Mouse (Mus musculus): ENCODE data around the gene Phf2. TPM values are rescaled to one million over a fixed set of nuclear protein-coding genes. Genes with fewer than 3 reads are reported as not detected.

Gene Phf2
- total and polyA plus RNA-seq, 3 experiments = 12.9 to 33.9 (median 30.0) TPM

- 25% methylated on average over 3 of the region's 3 CpGs for WGBS
- Histone ChIP-seq H3K4me3 (no peak overlapping the region), H3K4me1 (ENCODE audit: control insufficient read depth, insufficient read depth, low read length) (peaks cover 12% of the 10 kb centered on the region), H3K9ac (ENCODE audit: low read depth, low read length) (no peak overlapping the region), H3K36me3 (ENCODE audit: control insufficient read depth, insufficient read depth, low read length) (no peaks in the 10 kb centered on the region), H3K27ac (no peak overlapping the region), H3K79me2 (replicated peaks; ENCODE audit: control insufficient read depth, insufficient read depth, low read length) (peaks cover 12% of the 10 kb centered on the region), H3K27me3 (ENCODE audit: control insufficient read depth, insufficient read depth, low read length) (no peaks in the 10 kb centered on the region)
- TF ChIP-seq CTCF (IDR thresholded peaks at IDR 0.05) (no peak), POLR2A (IDR thresholded peaks at IDR 0.05; ENCODE audit: insufficient read depth, low read depth, low read length) (no peak), EP300 (IDR thresholded peaks at IDR 0.05; ENCODE audit: insufficient read depth, low read depth, low read length) (no peak)
- intact Hi-C loops (cut with DNase I) = no loop called here
- no peak for DNase-seq
Observed at GRCm38 (mm10) chr13:48849155-48849554, 21.8 kb downstream of the Phf2 start.

DNA sequence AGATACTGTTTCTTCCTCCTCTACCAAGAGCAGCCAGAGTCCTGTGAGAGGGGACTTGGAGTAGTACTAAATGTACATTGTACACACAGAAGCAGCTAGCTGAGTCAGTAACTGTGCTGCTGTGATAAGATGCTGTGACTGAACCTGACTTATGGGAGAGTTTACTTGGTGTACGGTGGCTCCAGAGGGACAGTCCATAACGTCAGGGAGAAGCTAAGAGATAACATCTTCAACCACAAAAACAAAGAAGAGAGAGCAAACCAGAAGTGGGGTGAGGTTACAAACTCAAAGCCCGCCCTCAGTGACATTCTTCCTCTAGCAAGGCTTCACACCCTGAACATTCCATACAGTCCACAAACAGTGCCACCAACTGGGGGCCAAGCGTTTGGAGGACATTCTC is 25.6 kb downstream of the Phf2 start:
- Histone ChIP-seq H3K79me2 (replicated peaks; ENCODE audit: control insufficient read depth, insufficient read depth, low read length) (peaks cover 9% of the 10 kb centered on the region), H3K9ac (ENCODE audit: low read depth, low read length) (no peak overlapping the region), H3K36me3 (ENCODE audit: control insufficient read depth, insufficient read depth, low read length) (no peaks in the 10 kb centered on the region), H3K4me3 (no peak overlapping the region), H3K4me1 (ENCODE audit: control insufficient read depth, insufficient read depth, low read length) (peaks cover 14% of the 10 kb centered on the region), H3K27me3 (ENCODE audit: control insufficient read depth, insufficient read depth, low read length) (no peaks in the 10 kb centered on the region), H3K27ac (no peak overlapping the region)
- 41% methylated on average over 4 of the region's 4 CpGs for WGBS
- intact Hi-C loops (cut with DNase I) = no loop called here
- DNase-seq = no peak
- TF ChIP-seq EP300 (IDR thresholded peaks at IDR 0.05; ENCODE audit: insufficient read depth, low read depth, low read length) (no peak), POLR2A (IDR thresholded peaks at IDR 0.05; ENCODE audit: insufficient read depth, low read depth, low read length) (no peak), CTCF (IDR thresholded peaks at IDR 0.05) (no peak)

DNA sequence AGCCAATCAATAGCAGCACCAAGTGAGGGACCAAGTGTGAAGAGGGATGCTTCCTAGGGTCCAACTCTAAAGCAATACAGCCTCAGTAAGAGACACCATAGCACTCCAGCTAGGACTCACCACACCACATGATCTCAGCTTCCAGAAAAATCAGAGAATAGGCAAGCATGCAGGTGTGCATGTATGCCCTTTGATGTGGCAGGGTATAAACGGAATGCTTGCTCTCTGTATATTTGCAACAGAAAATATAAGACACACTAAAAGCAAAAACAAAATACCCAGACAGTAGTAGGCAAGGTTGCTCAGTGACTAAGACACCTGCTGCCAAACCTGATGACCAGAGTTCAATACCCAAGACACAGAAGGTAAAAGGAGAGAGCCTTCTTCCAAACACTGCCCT is 27.4 kb downstream of the Phf2 start:
- Histone ChIP-seq H3K27me3 (ENCODE audit: control insufficient read depth, insufficient read depth, low read length) (no peaks in the 10 kb centered on the region), H3K27ac (no peak overlapping the region)

GRCm38 (mm10) chr13:48841905-48842592 is 28.9 kb downstream of the Phf2 start:
- H3K4me1 ChIP-seq (ENCODE audit: control insufficient read depth, insufficient read depth, low read length) = peaks cover 10% of the 10 kb centered on the region
- peaks cover 7% of the 10 kb centered on the region for H3K79me2 ChIP-seq (replicated peaks; ENCODE audit: control insufficient read depth, insufficient read depth, low read length)
- no peak overlapping the region for H3K27ac ChIP-seq
- H3K27me3 ChIP-seq (ENCODE audit: control insufficient read depth, insufficient read depth, low read length) = no peaks in the 10 kb centered on the region
- TF ChIP-seq EP300 (IDR thresholded peaks at IDR 0.05; ENCODE audit: insufficient read depth, low read depth, low read length) = no peak
- no peak for TF ChIP-seq CTCF (IDR thresholded peaks at IDR 0.05)
- intact Hi-C loops (cut with DNase I) = no loop called here
- H3K9ac ChIP-seq (ENCODE audit: low read depth, low read length) = no peak overlapping the region
- no peaks in the 10 kb centered on the region for H3K36me3 ChIP-seq (ENCODE audit: control insufficient read depth, insufficient read depth, low read length)
- DNase-seq = no peak
- WGBS = 46% methylated on average over 5 of the region's 5 CpGs
- H3K4me3 ChIP-seq = no peak overlapping the region

More for the DNA sequence above, 27.4 kb downstream of the Phf2 start:
- TF ChIP-seq POLR2A (IDR thresholded peaks at IDR 0.05; ENCODE audit: insufficient read depth, low read depth, low read length) (no peak), EP300 (IDR thresholded peaks at IDR 0.05; ENCODE audit: insufficient read depth, low read depth, low read length) (no peak), CTCF (IDR thresholded peaks at IDR 0.05) (no peak)
- Histone ChIP-seq H3K79me2 (replicated peaks; ENCODE audit: control insufficient read depth, insufficient read depth, low read length) (peaks cover 7% of the 10 kb centered on the region), H3K36me3 (ENCODE audit: control insufficient read depth, insufficient read depth, low read length) (no peaks in the 10 kb centered on the region), H3K4me3 (no peak overlapping the region), H3K9ac (ENCODE audit: low read depth, low read length) (no peak overlapping the region), H3K4me1 (ENCODE audit: control insufficient read depth, insufficient read depth, low read length) (peaks cover 10% of the 10 kb centered on the region)
- DNase-seq = no peak
- WGBS = 84% methylated on average over 1 of the region's 1 CpGs
- intact Hi-C loops (cut with DNase I) = no loop called here

- 59% methylated on average over 2 of the region's 2 CpGs for WGBS
- no peak for TF ChIP-seq POLR2A (IDR thresholded peaks at IDR 0.05; ENCODE audit: insufficient read depth, low read depth, low read length)
- no peak for TF ChIP-seq CTCF (IDR thresholded peaks at IDR 0.05)
- H3K9ac ChIP-seq (ENCODE audit: low read depth, low read length) = no peak overlapping the region
- DNase-seq = no peak
- H3K36me3 ChIP-seq (ENCODE audit: control insufficient read depth, insufficient read depth, low read length) = no peaks in the 10 kb centered on the region
- H3K4me3 ChIP-seq = no peak overlapping the region
- no peak overlapping the region for H3K27ac ChIP-seq
- H3K4me1 ChIP-seq (ENCODE audit: control insufficient read depth, insufficient read depth, low read length) = peaks cover 10% of the 10 kb centered on the region
- no peaks in the 10 kb centered on the region for H3K27me3 ChIP-seq (ENCODE audit: control insufficient read depth, insufficient read depth, low read length)
- peaks cover 4% of the 10 kb centered on the region for H3K79me2 ChIP-seq (replicated peaks; ENCODE audit: control insufficient read depth, insufficient read depth, low read length)
- intact Hi-C loops (cut with DNase I) = loop anchor here (5.0 kb wide), 1 partner anchor 159 kb away; no protein-coding TSS in a partner anchor
Observed at GRCm38 (mm10) chr13:48838284-48838683, 32.6 kb downstream of the Phf2 start.

DNA sequence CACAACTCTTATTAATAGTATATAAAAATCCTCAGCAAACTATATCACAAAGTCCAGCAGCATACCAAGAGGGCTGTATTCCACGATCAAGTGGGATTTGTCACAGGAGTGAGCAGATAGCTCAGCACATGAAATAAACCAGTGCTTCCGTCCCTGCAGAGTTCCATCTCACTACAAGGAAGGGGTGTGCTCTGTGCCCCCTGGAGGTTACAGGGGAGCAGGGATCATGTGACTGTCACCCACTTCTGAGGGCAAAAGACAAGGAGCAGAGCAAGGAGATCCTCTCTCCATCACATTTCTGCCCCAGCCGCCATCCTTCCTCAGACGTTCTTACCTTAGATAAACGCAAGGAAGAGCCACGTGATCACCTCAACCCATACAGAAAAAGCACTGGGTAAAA is 33.4 kb downstream of the Phf2 start:
- DNase-seq = no peak
- H3K4me1 ChIP-seq (ENCODE audit: control insufficient read depth, insufficient read depth, low read length) = peaks cover 8% of the 10 kb centered on the region
- H3K79me2 ChIP-seq (replicated peaks; ENCODE audit: control insufficient read depth, insufficient read depth, low read length) = peaks cover 2% of the 10 kb centered on the region
- H3K4me3 ChIP-seq = no peak overlapping the region
- 80% methylated on average over 6 of the region's 6 CpGs for WGBS
- H3K27me3 ChIP-seq (ENCODE audit: control insufficient read depth, insufficient read depth, low read length) = no peaks in the 10 kb centered on the region
- H3K36me3 ChIP-seq (ENCODE audit: control insufficient read depth, insufficient read depth, low read length) = no peaks in the 10 kb centered on the region
- H3K9ac ChIP-seq (ENCODE audit: low read depth, low read length) = no peak overlapping the region
- intact Hi-C loops (cut with DNase I) = loop anchor here (5.0 kb wide), 1 partner anchor 160 kb away; no protein-coding TSS in a partner anchor
- no peak for TF ChIP-seq CTCF (IDR thresholded peaks at IDR 0.05)
- no peak for TF ChIP-seq EP300 (IDR thresholded peaks at IDR 0.05; ENCODE audit: insufficient read depth, low read depth, low read length)
- TF ChIP-seq POLR2A (IDR thresholded peaks at IDR 0.05; ENCODE audit: insufficient read depth, low read depth, low read length) = no peak
- H3K27ac ChIP-seq = no peak overlapping the region
